Mouse (Mus musculus): ENCODE measurements around the gene Nt5c3b. TPM values are rescaled to one million over a fixed set of nuclear protein-coding genes. Genes with fewer than 3 reads are reported as not detected.

Gene Nt5c3b
- polyA plus RNA-seq, 1 experiment from 2014 or later = 31.6 TPM

DNA sequence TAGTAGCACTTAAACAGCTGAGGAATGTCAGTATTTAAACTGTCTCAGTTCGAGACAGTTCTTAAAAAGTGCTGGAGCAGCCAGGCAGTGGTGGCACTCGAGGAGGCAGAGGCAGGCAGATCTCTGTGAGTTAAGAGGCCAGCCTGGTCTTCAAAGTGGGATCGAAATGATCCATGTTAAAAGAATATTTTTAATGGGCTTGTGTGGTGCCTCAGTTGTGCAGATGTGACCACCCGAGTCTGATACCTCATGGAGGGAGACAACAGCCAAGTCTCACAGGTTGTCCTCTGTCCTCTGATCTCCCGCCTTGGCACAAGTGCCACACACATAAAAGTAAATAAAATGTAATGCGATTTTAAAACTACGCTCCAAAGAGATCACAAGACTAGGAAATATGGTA, 43.1 kb downstream of the Nt5c3b start:
- peaks cover 31% of the 10 kb centered on the region for H3K4me1 ChIP-seq (replicated peaks; ENCODE audit: control insufficient read depth, insufficient read depth, low read length)
- no peaks in the 10 kb centered on the region for H3K9me3 ChIP-seq (ENCODE audit: control insufficient read depth)
- peak overlapping the region; percentile 84 for H3K4me2 ChIP-seq (replicated peaks; ENCODE audit: low read depth)
- no peak for ATAC-seq
- 87% methylated on average over 7 of the region's 7 CpGs for WGBS
- H3K4me3 ChIP-seq (ENCODE audit: low read depth, low read length) = no peak overlapping the region
- no peaks in the 10 kb centered on the region for H3K27me3 ChIP-seq (replicated peaks; ENCODE audit: control insufficient read depth, insufficient read depth, low read length)
- no peak for TF ChIP-seq CTCF (IDR thresholded peaks at IDR 0.05; ENCODE audit: low read depth)
- H3K9ac ChIP-seq (ENCODE audit: low read depth, low read length) = no peak overlapping the region
- no peaks in the 10 kb centered on the region for H3K36me3 ChIP-seq (ENCODE audit: control insufficient read depth, insufficient read depth)
- H3K27ac ChIP-seq (ENCODE audit: low read depth, low read length) = peak overlapping the region; percentile 58; the same call in 1 of the 2 replicates

DNA sequence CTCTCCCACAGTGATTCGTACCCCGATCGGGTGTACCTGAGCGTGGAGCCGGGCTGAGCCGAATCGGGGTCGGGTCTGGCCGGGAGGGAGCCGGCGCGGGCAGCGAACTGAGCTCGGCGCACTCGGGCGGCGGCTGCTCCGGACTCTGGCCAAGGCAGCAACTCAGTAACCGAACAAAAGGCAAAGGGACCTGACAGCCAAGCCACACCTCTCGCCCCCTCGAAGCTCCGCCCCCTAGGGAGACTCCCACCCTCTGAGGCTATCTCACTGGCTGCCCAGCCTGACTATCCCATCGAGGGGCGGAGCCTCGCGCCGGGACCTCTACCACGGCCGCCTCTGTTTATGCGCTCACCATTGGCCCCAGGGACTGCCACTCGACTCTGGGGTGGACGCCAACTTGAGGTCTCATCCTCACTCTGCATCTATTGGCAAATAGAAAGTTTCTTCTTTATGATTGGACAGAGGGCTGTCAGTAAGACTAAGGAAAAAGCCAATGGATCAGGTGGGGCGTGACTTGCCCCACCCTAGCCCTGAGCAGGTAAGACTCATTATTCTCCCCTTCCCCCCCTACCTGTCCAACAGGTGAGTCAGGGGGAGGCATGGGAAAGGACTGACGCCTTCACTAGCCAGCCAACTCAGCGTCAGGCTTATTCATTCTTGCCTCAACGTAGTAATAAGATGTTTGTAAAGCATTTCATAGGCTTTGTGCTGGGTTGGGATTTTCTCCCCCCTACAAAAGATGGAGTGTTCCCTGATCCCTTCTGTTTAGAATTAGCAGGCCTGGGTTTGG, 43.8 kb downstream of the Nt5c3b start, which contains the start of gene Jup:
TSS of gene Jup (minus strand) at position 164 of the 790 bp plus-strand sequence.
- H3K36me3 ChIP-seq (ENCODE audit: control insufficient read depth, insufficient read depth) = no peaks in the 10 kb centered on the region
- peak within 1 kb of the TSS; percentile 83 for H3K4me3 ChIP-seq (ENCODE audit: low read depth, low read length)
- peak within 1 kb of the TSS; percentile 84 for H3K4me2 ChIP-seq (replicated peaks; ENCODE audit: low read depth)
- H3K4me1 ChIP-seq (replicated peaks; ENCODE audit: control insufficient read depth, insufficient read depth, low read length) = peaks cover 33% of the 10 kb centered on the region
- under 1% methylated on average over 37 of the region's 37 CpGs for WGBS
- no peaks in the 10 kb centered on the region for H3K9me3 ChIP-seq (ENCODE audit: control insufficient read depth)
- H3K9ac ChIP-seq (ENCODE audit: low read depth, low read length) = peak within 1 kb of the TSS; percentile 90
- no peaks in the 10 kb centered on the region for H3K27me3 ChIP-seq (replicated peaks; ENCODE audit: control insufficient read depth, insufficient read depth, low read length)
- peak; percentile 94 for ATAC-seq
- H3K27ac ChIP-seq (ENCODE audit: low read depth, low read length) = peak within 1 kb of the TSS; percentile 99
- TF ChIP-seq CTCF (IDR thresholded peaks at IDR 0.05; ENCODE audit: low read depth) = no peak

DNA sequence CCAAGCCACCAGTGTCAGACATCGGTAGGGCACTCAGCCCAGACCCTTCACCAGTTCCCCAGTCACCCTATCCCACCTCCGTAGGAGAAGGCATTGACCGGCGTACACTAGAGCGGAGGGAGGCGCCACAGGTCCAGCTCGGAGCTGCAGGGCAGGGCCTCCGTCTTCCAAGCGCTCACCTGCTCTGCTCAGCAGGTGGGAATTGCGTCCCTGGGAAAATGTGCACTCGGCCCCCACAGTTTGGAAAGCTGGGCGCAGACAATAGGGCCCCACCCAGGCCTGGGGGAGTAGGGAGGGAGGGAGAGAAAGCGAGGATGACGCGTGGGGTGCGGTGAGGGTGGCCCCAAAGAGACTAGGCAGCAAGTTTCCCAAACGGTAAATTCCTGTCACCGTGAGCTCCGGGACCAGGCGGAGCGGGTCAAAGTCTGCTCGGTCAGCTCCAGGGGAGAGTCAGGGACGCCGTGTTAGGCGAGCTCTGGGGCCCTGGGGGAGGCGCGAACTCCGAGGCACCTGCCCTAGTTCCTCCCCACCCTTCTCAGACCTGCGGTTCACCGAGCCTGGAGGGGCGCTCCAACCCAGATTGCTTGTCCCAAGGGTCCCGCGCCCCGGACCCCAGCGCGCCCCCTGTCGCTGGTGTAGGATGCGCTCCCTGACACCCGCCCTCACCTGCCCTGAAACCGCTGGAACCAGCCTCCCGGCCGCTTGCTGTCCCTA, 44.6 kb downstream of the Nt5c3b start:
- WGBS = under 1% methylated on average over 42 of the region's 42 CpGs
- Histone ChIP-seq H3K27ac (ENCODE audit: low read depth, low read length) (peak overlapping the region; percentile 99), H3K4me3 (ENCODE audit: low read depth, low read length) (peak overlapping the region; percentile 83), H3K27me3 (replicated peaks; ENCODE audit: control insufficient read depth, insufficient read depth, low read length) (no peaks in the 10 kb centered on the region), H3K9me3 (ENCODE audit: control insufficient read depth) (no peaks in the 10 kb centered on the region), H3K4me1 (replicated peaks; ENCODE audit: control insufficient read depth, insufficient read depth, low read length) (peaks cover 28% of the 10 kb centered on the region), H3K9ac (ENCODE audit: low read depth, low read length) (peak overlapping the region; percentile 90), H3K4me2 (replicated peaks; ENCODE audit: low read depth) (peak overlapping the region; percentile 84), H3K36me3 (ENCODE audit: control insufficient read depth, insufficient read depth) (no peaks in the 10 kb centered on the region)
- TF ChIP-seq CTCF (IDR thresholded peaks at IDR 0.05; ENCODE audit: low read depth) = peak; percentile 70
- peak; percentile 76 for ATAC-seq

GRCm38 (mm10) chr11:100395861-100396631, 45.6 kb downstream of the Nt5c3b start:
- WGBS = 12% methylated on average over 17 of the region's 17 CpGs
- peak overlapping the region; percentile 99 for H3K27ac ChIP-seq (ENCODE audit: low read depth, low read length)
- no peak for ATAC-seq
- peak; percentile 32; the same call in 1 of the 2 replicates for TF ChIP-seq CTCF (IDR thresholded peaks at IDR 0.05; ENCODE audit: low read depth)
- peak overlapping the region; percentile 84 for H3K4me2 ChIP-seq (replicated peaks; ENCODE audit: low read depth)
- H3K9ac ChIP-seq (ENCODE audit: low read depth, low read length) = peak overlapping the region; percentile 90
- H3K4me1 ChIP-seq (replicated peaks; ENCODE audit: control insufficient read depth, insufficient read depth, low read length) = peaks cover 22% of the 10 kb centered on the region
- no peaks in the 10 kb centered on the region for H3K27me3 ChIP-seq (replicated peaks; ENCODE audit: control insufficient read depth, insufficient read depth, low read length)
- peak overlapping the region; percentile 83 for H3K4me3 ChIP-seq (ENCODE audit: low read depth, low read length)
- H3K36me3 ChIP-seq (ENCODE audit: control insufficient read depth, insufficient read depth) = no peaks in the 10 kb centered on the region
- H3K9me3 ChIP-seq (ENCODE audit: control insufficient read depth) = no peaks in the 10 kb centered on the region

DNA sequence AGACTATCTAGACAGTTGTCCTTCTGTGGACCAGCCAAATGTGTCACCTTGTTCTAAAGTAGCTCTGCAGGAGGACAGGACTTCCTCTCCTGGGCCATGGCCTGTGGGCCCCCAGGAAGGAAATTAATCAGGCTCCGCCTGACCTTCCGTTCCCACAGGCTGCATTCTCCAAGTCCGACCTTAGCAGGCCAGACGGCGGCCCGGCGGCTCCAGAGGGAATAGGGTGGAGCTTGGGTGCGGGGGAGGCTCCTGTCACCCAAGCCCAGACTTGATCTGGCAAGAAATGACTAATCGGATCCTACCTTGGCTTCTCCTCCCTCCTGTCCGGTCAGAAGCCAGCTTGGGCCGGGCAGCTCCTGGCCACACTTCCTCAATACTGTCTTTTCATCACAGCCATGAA, 46.4 kb downstream of the Nt5c3b start:
- Histone ChIP-seq H3K27ac (ENCODE audit: low read depth, low read length) (peak overlapping the region; percentile 99), H3K4me3 (ENCODE audit: low read depth, low read length) (peak overlapping the region; percentile 83), H3K27me3 (replicated peaks; ENCODE audit: control insufficient read depth, insufficient read depth, low read length) (no peaks in the 10 kb centered on the region), H3K4me1 (replicated peaks; ENCODE audit: control insufficient read depth, insufficient read depth, low read length) (peaks cover 22% of the 10 kb centered on the region), H3K4me2 (replicated peaks; ENCODE audit: low read depth) (peak overlapping the region; percentile 84), H3K9me3 (ENCODE audit: control insufficient read depth) (no peaks in the 10 kb centered on the region), H3K9ac (ENCODE audit: low read depth, low read length) (no peak overlapping the region), H3K36me3 (ENCODE audit: control insufficient read depth, insufficient read depth) (no peaks in the 10 kb centered on the region; the same call in 1 of the 2 replicates)
- no peak for TF ChIP-seq CTCF (IDR thresholded peaks at IDR 0.05; ENCODE audit: low read depth)
- 20% methylated on average over 11 of the region's 11 CpGs for WGBS
- peak; percentile 22 for ATAC-seq

Measured in intestine, postnatal 0 days (tissue).